Mouse (Mus musculus): Measurements from ENCODE around the gene Arhgef40.

Arhgef40 gene

DNA sequence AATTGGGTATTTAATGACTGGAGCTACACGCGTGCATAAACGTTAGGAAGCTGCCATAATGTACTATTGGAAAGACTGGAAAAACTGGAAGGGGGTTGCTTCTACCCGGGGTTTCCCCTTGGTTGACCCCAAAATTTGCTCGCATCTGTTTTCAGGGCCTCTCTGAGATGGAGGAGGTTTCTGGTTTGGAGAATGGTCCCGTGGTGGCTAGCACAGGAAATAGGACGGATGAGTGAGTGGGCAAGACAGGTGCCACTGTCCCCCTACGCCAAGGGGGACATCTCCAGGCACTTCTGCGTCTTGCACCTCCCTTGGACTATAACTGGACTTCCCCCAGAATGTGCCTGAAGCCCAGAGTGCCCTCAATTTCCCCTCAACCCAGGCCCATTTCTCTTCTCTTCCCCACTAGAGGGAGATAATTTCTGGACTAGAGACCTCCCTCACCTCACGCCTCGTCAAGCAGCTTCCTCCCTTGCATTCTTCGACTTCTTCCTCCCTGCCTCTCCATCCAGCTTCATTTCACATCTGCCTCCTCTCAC, 34.6 kb downstream of the Arhgef40 start:
- WGBS, result 10% methylated on average over 12 of the region's 12 CpGs

DNA sequence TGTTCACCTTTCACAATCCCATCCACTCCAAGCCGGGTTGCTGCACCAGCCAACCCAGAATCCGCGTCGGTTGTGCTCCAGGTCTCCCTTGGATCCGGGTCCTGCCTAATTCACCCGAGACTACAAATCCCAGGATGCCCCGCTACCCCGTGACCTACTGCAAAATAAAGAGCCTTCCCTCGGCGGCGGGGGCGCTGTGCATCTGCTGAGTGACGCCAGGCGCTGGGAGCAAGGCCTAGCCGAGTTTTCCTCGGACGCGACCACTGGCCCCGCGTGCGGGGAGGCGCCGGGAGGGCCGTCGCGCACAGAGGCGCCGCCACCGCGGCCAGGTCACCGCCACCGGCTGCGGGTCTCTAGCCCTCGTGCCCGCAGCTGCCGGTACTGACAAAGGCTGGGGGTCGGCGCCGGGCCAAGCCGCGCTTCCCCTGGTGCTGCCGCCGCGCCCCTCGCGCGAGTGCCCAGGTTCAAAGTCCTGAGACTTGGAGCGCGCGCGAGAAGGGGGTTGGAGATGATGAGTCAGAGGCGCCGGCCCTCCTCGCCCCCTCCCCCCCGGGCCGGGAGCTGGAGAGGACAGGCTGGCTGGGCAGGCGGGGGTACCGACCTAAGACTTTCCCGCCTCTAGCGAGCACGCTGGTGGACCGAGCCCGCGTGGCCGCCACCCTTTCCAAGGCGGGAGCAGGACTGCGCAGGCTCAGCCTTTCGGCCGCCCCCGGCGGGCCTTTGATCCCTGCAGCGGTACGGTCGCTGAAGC, 35.2 kb downstream of the Arhgef40 start:
- under 1% methylated on average over 74 of the region's 74 CpGs for WGBS

DNA sequence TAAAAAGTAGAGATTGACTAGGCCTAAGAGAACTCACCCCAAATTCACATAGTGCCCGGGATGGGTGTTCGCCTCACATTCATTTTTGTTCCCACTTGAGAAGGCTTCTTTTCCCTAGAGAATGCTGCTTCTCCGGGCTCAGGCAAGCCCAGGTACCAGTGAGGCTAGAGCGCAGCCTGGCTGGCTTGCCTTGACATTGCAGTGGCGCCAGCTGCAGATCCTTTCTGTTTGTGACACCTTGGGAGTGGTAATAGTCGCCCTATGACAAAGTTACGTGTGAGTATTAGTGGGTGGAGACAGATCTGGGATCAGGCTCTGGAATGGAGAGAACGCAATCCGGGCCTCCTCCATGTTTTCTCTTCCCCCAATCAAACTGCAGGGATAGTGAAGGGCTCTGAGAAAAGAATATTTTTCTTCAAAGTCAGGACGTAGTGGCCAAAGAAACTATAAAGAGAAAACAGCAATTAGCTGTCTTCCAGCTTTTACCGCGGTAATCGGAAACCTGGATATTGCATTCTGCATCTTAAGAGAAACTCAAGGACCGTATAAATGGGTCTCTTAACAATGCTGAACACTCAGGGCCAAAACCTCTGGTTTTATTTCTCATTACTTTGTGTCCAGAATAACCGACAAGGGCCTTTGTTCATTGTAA, 36.1 kb downstream of the Arhgef40 start, which contains the start of gene Zfp219:
Zfp219 (minus strand) TSS at position 248 of the 652 bp plus-strand sequence.
- 7% methylated on average over 15 of the region's 15 CpGs for WGBS

DNA sequence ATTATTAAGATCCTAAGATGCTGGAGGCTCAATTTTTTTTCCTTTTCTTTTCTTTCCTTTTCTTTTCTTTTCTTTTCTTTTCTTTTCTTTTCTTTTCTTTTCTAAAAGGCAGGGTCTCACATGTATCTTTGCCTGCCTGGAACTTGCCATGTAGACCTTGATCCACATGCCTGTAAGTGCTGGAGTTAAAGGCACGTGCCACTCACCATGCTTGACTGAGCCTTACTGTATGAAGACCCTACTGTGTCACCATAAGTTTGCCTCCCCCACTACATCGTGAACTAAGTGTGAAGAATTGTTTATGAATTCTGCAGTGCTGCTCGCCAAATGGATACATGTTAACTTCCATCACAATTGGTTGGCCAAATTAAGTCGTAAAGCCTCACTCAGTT, 36.6 kb downstream of the Arhgef40 start:
- 67% methylated on average over 4 of the region's 4 CpGs for WGBS

DNA sequence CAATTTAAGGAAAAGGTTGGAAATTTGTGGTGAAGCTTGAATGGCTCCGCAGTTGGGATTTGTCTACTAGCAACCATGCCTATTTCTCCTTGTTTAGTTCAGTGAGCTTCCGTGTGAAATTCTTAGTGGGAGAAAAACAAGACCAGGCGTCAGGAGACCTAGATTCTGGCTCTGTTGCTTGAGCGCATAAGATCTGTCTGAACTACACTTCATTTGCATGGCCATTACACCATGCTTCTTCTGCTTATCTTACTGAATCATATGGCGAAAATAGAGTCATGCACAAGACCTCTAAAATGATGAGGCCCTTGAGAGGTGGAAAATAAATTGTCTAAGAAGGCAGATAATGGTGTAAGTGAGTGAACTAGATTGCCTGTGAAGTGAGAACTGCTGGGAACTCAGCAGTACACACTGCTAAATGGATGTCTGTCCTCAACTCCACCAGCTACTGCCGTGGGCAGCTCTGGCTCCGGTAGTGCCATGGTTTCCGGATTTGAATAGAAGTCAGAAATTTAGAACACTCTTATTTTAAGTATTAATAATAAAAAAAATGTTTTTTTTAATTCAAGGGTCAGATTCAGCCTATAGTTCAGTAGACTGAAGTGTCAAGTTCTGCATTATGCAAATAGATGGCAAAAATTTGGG, 37.2 kb downstream of the Arhgef40 start:
- WGBS, result 71% methylated on average over 8 of the region's 8 CpGs

DNA sequence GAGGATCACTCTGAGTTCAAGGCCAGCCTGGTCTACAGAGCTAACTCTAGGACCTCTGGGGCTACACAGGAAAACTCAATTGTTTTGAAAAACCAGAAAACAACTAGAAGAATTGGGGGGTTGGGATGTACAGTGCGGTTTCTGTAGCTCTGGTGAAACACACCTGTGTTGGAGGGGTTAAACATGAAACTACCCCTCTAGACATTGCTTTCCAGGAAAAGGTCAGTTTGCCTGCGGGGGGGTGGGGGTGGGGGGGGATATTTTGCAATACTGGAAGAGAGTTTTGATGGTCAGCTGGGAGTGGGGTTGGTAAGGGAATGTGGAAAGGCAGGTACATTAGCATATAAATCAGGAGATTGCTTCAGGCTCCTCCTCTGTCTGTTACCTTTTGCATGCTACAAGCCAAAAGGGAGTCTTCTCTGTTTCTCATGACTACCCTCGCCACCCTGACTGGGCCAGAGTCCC, 37.8 kb downstream of the Arhgef40 start:
- 66% methylated on average over 3 of the region's 3 CpGs for WGBS

DNA sequence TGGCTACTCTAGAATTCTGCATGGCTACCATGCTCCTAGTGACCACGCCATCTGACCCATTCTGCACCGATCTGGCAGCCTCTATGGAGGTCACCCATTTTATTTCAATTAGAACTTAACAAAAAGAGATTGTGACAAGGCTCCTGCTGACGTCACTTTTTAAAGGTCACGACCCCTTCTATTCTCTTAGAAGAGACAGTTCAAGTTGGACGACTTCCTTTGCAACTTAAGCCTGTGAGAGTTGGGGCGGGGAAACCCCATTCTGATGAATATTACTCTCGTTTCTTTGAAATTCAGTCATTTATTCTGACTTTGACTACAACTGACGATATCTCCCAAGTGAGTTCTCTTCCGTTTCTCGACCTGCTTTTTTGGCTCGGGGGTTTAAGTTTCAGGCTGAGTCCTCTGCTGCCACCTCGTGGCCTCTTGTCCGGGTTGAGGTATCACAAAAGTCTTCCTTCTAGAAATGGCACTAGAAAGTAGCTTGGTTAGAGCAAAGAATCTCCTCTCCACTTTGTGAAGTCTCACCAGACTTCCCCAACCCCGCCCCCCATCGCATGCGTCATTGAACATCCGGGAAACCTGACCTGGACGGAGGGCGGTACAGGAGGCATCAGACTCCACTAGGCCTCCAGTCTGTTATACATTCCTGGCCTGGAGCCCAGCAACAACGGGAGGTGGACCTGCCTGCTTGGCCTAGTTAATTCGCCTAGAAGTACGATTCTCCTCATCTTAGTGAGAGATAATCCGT, 38.4 kb downstream of the Arhgef40 start:
- 4% methylated on average over 23 of the region's 23 CpGs for WGBS

DNA sequence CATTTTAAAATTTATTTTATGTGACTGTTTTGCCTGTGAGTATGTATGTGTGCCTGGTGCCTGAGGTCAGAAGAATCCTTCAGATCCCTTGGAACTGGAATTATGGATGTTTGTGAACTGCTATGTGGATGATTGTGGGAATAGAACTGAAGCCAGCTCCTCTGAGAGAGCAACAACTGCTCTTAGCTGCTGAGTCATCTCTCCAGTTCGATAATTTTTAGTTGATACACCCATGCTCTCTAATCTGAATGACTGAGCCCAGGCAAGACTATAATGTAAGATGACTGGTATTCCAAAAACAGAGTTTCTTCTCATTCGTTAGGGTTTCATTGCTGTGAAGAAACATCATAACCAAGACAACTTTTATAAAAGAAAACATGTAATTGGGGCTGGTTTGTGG, 39.6 kb downstream of the Arhgef40 start:
- 47% methylated on average over 2 of the region's 2 CpGs for WGBS

DNA sequence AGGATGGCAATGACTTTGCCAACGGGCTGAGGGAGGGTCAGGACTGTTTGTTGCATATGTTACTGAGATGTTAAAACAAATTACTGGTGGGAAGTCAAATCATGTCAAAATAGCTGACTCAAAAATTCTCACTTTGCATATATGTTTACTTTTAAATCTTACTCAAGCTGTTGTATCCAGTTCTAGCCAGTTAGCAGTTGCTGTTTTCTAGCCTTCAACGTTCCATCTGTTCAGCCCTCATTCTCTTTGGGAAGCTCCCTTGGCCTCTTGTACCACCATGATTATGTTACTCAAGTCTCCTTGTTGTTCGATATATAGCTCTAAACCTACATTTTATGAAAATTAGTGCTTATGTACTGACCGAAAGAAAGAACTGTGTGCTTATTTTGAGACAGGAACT, 41.8 kb downstream of the Arhgef40 start:
- WGBS, result 64% methylated on average over 4 of the region's 4 CpGs

DNA sequence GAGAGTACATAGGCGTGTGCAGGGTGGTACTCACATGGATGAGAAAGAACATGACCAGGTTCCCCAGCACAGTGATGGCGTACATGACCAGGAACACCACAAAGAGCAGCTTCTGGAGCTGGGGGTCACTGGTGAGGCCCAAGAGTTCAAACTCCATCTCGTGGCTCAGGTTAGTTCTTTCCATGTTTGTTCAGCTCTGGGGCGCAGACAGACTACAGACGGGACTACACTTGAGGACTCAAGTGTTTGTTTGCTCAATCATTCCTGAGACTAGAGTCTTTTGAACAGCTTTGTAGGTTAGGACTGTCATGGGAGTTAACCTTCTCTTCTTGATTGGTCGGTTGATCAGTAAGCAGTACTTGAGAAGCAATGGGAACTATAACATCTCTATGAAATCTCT, 51.4 kb downstream of the Arhgef40 start:
- 95% methylated on average over 6 of the region's 6 CpGs for WGBS

DNA sequence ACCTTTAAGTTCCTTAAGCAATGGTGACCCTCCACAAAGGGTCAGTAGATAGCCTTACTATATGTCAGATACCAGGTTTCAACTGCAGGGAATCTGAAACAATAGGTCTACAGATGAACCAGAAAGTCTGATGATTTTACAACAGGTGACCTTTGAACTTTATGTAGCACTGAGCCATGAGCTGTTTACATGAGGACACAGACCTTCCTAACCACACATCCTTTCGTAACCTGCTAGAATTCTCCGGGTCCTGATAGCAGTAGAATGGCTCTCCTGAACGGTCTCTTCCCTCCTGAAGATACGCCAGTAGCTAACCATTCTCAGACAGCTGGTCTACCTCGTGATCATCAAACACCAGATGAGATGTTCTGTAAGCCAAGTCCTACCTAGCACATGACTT, 54.8 kb downstream of the Arhgef40 start:
- WGBS, result 92% methylated on average over 5 of the region's 5 CpGs

DNA sequence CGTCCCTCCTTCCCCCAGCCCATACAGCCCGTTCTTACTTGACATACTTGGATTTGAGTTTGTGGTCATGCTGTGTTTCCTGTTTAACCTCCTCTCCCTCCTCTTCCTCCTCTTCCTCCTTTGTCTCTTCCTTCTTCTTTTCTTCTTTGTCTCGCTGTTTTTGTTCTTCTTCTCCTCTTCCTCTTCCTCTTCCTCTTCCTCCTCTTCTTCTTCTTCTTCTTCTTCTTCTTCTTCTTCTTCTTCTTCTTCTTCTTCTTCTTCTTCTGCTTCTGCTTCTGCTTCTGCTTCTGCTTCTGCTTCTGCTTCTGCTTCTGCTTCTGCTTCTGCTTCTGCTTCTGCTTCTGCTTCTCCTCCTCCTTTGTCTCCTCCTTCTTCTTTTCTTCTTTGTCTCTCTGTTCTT, 57.8 kb downstream of the Arhgef40 start, which contains the start of gene Olfr221:
Olfr221 (minus strand) TSS at position 101 of the 400 bp plus-strand sequence.
- WGBS, result 61% methylated on average over 3 of the region's 3 CpGs

DNA sequence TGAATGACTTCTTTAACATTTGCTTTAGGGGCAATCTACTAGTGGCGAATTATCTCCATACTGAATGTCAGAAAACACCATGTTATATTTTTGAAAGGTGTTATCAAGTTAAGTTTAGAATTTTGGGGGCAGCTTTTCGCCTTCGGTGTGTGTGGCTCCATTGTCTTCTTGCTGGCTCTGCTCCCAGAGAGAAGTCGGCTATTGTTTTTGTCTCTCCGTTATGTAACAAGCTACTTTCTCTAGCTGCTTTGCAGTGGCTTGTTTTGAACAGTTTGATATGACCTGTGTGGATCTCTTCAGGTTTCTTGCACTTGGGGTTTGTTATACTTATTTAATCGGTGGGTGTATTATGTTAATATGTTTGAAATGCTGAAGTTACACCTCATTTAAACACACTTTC, 58.9 kb downstream of the Arhgef40 start:
- 35% methylated on average over 6 of the region's 6 CpGs for WGBS

DNA sequence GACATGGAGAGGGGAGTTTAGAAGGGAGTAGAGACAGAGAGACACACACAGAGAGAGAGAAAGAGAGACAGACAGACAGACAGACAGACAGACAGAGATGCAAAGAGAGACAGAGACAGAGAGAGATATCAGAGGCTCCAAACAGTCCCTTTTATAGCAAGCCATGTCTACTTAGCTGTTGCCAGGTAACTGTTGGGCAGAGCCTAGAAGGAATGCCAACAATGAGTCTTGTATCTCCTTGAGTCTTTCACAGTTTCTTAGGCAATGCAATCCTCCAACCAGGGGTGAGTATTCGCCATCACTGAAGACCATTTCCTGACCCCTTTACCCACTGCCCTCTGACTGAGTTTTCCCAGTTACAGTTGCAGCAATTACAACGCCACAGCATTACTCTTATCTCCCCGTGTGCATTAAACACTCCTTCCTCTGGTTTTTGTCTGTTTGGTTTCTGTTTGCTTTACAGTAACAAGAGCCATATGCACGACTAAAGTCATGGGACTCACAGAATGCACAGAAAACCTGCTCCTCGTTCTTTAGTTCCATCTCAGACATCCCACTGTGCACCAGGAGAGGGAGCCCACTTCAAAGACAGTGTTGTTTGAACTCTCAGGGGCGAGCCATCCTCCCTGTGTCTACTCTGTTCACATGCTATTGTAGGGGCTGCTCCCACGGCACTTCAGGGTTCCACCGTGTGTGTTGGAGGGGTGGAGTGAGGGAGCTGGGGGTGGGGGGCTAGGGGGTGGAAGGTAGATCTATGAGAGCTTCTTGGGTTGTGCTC, 60.6 kb downstream of the Arhgef40 start:
- WGBS, result 13% methylated on average over 8 of the region's 8 CpGs

DNA sequence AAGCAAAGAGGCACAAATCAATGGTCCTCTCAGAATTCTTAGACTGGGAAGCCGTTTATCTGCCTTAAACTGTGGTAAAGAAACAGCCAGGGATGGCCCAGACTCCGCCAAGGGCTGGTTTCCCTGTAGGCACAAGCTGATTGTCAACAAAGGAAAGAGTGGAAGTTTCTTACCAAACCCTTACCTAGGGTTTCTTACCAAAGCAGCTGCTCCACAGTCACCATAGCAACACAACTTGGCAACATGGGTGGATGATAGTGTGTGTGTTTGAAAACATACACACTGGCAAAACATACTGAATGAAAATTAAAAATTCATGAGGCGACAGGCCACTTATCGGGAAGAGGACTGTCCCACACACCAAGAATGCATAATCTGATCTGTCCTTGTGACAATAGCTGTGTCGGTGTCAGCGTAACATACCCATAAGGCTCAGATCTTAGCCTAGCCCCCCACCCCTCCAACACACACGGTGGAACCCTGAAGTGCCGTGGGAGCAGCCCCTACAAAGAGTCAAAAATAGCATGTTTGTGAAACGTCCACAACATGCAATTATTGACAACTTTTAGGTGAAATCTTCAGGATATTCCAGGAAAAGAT, 61.5 kb downstream of the Arhgef40 start:
- WGBS, result 57% methylated on average over 9 of the region's 9 CpGs

DNA sequence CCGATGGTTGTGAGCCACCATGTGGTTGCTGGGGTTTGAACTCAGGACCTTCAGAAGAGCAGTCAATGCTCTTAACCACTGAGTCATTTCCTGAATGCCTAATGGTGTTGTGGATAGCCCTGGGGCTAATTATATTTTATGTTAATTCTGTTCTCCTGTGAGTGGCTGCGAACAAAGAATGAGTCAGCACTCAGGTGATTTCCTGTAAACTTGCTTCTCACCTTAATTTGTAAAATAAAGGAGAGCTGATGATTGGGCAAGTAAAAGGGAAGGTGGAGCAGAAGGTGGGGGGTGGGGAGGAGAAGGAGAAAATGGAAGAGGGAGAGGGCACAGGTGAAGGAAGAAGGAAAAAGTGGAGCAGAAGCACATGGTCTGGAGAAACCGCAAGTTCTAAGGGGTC, 68.2 kb downstream of the Arhgef40 start:
- WGBS, result 91% methylated on average over 3 of the region's 3 CpGs

Measured in cerebral cortex, adult 2 months (tissue).